Mouse (Mus musculus): ENCODE results near the gene Znhit3. TPM values are rescaled to one million over a fixed set of nuclear protein-coding genes. Genes with fewer than 3 reads are reported as not detected.

Gene Znhit3
- polyA plus RNA-seq, 1 experiment from 2014 or later, result 87.0 TPM

DNA sequence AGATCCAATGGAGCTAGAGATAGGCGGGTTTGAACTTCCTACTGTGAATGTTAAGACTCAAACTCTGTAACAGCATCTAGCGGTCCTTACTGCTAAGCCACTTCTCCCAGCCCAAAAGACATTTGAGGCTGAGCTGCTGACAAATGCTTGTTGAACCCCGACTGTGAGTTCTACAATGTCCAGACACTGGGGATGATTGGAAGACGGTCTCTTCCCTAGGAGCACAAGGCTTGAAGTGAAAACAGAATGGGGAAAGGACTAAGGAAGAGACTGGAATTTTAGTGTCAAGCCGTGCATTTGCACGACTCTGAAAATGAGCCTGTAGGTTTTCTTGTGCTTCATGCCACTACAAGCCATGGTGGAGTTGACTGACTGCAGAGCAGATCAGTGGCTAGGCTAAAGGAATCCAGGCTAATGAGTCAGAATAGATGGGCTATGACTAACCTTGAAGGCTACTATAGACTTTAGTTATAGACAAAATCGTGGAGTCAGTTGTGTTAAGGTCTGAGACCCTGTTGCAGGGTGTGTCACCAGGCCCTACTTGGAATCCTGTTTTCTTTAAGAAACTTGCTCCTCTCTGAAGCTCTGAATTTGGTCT lies 636 bp upstream of the Znhit3 start:
- WGBS, result 59% methylated on average over 7 of the region's 7 CpGs

DNA sequence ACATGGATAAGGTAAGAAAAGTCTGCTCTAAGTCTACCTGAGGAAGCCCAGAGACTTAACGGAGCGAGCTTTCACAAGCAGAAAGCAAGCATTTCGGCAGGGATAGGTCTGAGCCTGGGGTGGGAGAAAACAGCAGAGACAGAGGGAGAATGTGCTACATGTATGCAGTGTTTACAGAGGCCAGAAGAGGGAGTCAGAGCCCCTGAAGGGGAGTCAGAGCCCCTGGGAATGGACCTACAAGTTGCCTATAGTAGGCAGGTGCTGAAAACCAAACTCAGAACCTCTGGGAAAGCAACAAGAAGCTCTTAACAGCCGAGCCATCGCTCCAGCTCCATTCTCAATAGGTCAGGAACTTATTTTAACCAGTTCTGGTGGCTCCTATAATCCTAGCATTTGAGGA lies 1.5 kb downstream of the Znhit3 start:
- WGBS, result 86% methylated on average over 5 of the region's 5 CpGs
- H3K4me1 ChIP-seq (replicated peaks), result peaks cover 28% of the 10 kb centered on the region
- peak overlapping the region; percentile 96 for H3K4me3 ChIP-seq
- DNase-seq (ENCODE audit: low spot score), result no peak
- no peaks in the 10 kb centered on the region for H3K27me3 ChIP-seq (ENCODE audit: insufficient read depth, poor library complexity, severe bottlenecking)
- H3K36me3 ChIP-seq, result peaks cover 49% of the 10 kb centered on the region
- H3K27ac ChIP-seq, result no peak overlapping the region
- H3K9me3 ChIP-seq, result no peaks in the 10 kb centered on the region

More for the DNA sequence above, 636 bp upstream of the Znhit3 start:
- Histone ChIP-seq H3K27ac (peak overlapping the region; percentile 88), H3K27me3 (ENCODE audit: insufficient read depth, poor library complexity, severe bottlenecking) (no peaks in the 10 kb centered on the region), H3K4me1 (replicated peaks) (peaks cover 28% of the 10 kb centered on the region), H3K4me3 (peak overlapping the region; percentile 96), H3K9me3 (no peaks in the 10 kb centered on the region), H3K36me3 (peaks cover 28% of the 10 kb centered on the region)
- no peak for DNase-seq (ENCODE audit: low spot score)

DNA sequence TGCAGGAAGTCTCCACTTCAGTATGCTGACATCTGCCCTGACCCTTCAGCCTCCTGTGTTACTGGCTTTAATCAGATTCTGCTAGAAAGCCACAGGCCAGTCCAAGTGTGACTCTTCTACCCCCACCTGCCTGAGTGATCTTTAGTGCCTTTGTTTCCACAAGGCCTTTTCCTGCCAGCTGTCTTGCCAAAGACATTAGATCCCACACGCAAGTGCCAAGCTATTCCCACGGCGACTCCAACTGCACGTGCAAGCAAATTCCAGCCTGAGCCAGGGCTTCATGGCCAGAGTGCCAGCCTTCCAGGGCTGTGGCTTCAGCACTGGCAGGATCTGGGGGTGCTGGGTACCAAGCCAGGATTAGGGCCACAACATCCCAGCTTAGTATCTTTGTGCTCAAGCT lies 5.8 kb downstream of the Znhit3 start:
- Histone ChIP-seq H3K4me1 (replicated peaks) (peaks cover 13% of the 10 kb centered on the region), H3K9me3 (no peaks in the 10 kb centered on the region), H3K27ac (no peak overlapping the region), H3K27me3 (ENCODE audit: insufficient read depth, poor library complexity, severe bottlenecking) (no peaks in the 10 kb centered on the region), H3K4me3 (no peak overlapping the region), H3K36me3 (peaks cover 92% of the 10 kb centered on the region)
- WGBS, result 89% methylated on average over 4 of the region's 4 CpGs
- no peak for DNase-seq (ENCODE audit: low spot score)

DNA sequence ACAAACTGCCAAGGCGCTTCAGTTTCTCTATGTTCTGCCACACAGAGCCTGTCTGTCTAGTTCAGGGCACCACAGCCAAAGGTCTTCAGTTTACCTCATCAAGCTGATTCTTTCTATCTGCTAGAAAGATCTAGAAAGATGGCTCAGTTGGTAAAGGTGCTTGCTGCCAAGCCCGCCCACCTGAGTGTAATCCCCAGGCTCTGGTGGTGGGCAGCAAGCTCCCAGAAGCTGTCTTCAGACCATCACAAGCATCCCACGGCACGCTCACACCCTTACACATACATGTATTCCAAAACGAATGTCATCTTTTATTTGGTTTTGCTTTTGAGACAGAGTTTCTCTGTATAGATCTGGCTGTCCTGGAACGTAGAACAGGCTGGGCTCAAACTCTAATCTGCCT lies 7.7 kb downstream of the Znhit3 start:
- Histone ChIP-seq H3K4me1 (replicated peaks) (no peaks in the 10 kb centered on the region), H3K27ac (no peak overlapping the region), H3K36me3 (peaks cover 98% of the 10 kb centered on the region), H3K27me3 (ENCODE audit: insufficient read depth, poor library complexity, severe bottlenecking) (no peaks in the 10 kb centered on the region), H3K4me3 (no peak overlapping the region), H3K9me3 (no peaks in the 10 kb centered on the region)
- WGBS, result 93% methylated on average over 6 of the region's 6 CpGs
- no peak for DNase-seq (ENCODE audit: low spot score)

DNA sequence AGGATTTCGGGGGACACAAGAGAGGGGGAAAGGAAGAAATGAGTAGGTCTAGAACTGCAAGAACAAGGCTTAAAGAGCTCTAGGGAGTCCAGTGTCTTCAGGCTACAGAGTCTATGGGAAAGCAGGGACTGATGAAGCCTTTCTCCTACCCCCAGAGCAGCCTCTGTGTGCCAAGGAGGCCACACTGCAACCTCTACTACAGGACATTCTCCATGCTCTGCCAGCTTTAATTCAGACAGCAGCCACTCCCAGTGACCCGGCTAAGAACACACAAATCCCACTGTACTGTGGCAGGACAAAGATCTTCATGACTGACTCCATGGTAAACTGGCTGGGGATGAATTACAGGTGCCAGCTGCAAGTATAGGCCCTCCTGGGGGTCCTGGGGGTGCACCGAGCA lies 9.1 kb downstream of the Znhit3 start:
- H3K36me3 ChIP-seq, result peaks cover 100% of the 10 kb centered on the region
- no peaks in the 10 kb centered on the region for H3K9me3 ChIP-seq
- no peaks in the 10 kb centered on the region for H3K27me3 ChIP-seq (ENCODE audit: insufficient read depth, poor library complexity, severe bottlenecking)
- WGBS, result 85% methylated on average over 3 of the region's 3 CpGs
- H3K4me3 ChIP-seq, result no peak overlapping the region
- no peak overlapping the region for H3K27ac ChIP-seq
- no peaks in the 10 kb centered on the region for H3K4me1 ChIP-seq (replicated peaks)
- no peak for DNase-seq (ENCODE audit: low spot score)

DNA sequence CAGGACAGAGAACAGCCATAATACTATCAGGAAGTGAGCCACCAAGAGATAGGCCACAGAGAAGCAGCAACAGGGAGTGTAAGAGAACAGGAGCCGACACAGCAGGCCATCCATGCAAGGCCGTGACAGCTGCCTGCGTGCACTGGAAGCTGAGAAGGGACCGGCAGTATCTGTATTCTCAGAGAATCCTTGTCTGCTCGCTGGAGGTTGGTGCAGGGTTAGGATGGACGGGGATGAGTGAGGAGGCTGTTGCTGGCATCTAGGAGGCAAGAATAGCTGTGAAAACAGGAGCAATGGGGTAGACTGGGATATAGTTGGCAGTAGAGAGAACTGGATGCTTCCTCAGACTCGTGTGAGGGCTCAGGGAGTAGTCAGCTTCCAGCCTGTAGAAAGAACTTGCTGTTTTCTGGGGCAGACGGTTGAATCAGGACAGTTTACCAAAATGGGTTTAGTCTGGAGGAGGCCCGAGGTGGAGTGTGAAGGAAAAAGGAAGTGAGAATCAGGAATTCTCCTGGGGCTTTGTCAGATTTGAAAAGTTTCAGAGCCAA lies 11.5 kb downstream of the Znhit3 start:
- no peaks in the 10 kb centered on the region for H3K27me3 ChIP-seq (ENCODE audit: insufficient read depth, poor library complexity, severe bottlenecking)
- no peak overlapping the region for H3K27ac ChIP-seq
- H3K4me1 ChIP-seq (replicated peaks), result no peaks in the 10 kb centered on the region
- DNase-seq (ENCODE audit: low spot score), result no peak
- H3K36me3 ChIP-seq, result peaks cover 100% of the 10 kb centered on the region
- WGBS, result 85% methylated on average over 9 of the region's 9 CpGs
- H3K9me3 ChIP-seq, result no peaks in the 10 kb centered on the region
- H3K4me3 ChIP-seq, result no peak overlapping the region

DNA sequence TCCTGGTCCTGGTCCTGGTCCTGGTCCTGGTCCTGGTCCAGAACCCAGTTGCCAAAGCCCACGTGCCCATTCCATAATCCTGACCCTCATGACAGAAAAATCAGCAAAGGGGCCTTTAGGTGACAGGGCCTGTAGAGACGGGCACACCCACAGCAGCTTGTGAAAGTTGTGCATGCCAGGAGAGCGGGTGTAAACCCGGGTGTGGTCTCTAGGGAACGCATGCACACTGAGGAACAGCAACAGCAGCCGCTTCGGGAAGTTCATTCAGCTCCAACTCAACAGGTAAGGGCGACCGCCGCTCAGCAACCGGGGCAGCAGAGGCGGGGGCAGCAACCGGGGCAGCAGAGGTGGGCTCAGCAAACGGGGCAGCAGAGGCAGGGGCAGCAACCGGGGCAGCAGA lies 23.1 kb downstream of the Znhit3 start:
- Histone ChIP-seq H3K9me3 (no peaks in the 10 kb centered on the region), H3K4me3 (no peak overlapping the region), H3K4me1 (replicated peaks) (no peaks in the 10 kb centered on the region), H3K27me3 (ENCODE audit: insufficient read depth, poor library complexity, severe bottlenecking) (no peaks in the 10 kb centered on the region), H3K36me3 (peaks cover 94% of the 10 kb centered on the region), H3K27ac (no peak overlapping the region)
- DNase-seq (ENCODE audit: low spot score), result no peak
- WGBS, result 93% methylated on average over 14 of the region's 15 CpGs

DNA sequence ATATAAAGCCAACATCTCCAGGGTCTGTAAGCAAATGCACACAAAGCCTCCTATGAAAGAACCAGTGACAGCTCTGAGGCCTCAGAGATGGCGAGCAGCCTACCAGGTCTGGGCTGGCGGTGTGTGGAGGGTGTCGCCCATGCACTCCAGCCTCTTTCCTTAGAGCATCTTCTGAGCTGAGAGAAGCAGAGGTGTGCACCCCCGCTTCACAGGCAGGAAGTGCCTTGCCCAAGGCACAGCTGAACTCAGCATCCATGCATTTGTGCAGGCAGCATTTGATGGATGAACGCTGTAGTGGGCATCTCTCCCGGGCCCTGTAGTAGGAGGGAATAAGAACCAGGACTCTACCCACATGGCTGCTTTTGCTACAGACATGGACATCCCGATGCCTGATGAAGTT lies 24.5 kb downstream of the Znhit3 start:
- peaks cover 94% of the 10 kb centered on the region for H3K36me3 ChIP-seq

DNA sequence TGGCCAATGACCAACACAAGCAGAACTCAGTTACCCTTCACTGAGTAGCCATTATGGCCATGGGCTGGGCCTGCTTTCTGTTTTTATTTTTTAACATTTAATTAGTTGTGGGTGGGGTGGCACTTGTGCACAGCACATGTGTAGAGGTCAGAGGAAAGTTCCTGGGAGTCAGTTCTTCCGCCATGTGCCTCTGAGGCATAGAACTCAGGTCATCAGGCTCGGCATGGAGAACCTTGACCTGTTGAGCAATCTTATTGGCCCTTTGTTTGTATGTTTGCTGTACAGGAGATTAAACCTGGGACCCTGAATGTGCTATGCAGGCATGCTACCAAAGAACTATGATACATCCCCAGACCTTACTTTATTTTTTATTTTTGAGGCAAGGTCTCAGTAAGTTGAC lies 26.7 kb downstream of the Znhit3 start:
- no peak for DNase-seq (ENCODE audit: low spot score)
- no peaks in the 10 kb centered on the region for H3K9me3 ChIP-seq
- H3K4me1 ChIP-seq (replicated peaks), result no peaks in the 10 kb centered on the region
- no peak overlapping the region for H3K4me3 ChIP-seq
- H3K27ac ChIP-seq, result no peak overlapping the region
- 90% methylated on average over 2 of the region's 2 CpGs for WGBS
- peaks cover 94% of the 10 kb centered on the region for H3K36me3 ChIP-seq
- H3K27me3 ChIP-seq (ENCODE audit: insufficient read depth, poor library complexity, severe bottlenecking), result no peaks in the 10 kb centered on the region

More for the DNA sequence above, 24.5 kb downstream of the Znhit3 start:
- 93% methylated on average over 7 of the region's 7 CpGs for WGBS
- no peak for DNase-seq (ENCODE audit: low spot score)
- H3K27me3 ChIP-seq (ENCODE audit: insufficient read depth, poor library complexity, severe bottlenecking), result no peaks in the 10 kb centered on the region
- no peak overlapping the region for H3K4me3 ChIP-seq
- no peaks in the 10 kb centered on the region for H3K9me3 ChIP-seq
- H3K4me1 ChIP-seq (replicated peaks), result no peaks in the 10 kb centered on the region
- H3K27ac ChIP-seq, result no peak overlapping the region

DNA sequence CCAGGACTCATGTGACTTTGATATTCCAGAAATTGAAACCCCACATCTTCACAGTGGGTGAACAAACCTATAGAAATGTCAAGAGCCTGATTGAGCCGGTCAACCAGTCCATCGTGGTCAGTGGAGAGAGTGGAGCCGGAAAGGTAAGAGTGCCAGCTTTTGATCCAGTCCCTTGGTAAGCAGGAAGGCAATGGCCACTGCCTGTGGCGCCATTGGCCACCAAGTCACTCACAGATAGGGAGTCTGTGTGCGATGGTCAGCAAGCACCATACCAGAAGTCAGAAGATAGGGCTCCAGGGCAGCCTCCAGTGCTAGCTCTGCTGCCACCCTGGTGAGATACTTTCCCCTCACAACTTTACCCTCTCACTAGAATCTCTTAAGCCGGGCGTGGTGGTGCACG lies 28.1 kb downstream of the Znhit3 start:
- H3K9me3 ChIP-seq, result no peaks in the 10 kb centered on the region
- H3K27ac ChIP-seq, result no peak overlapping the region
- no peak overlapping the region for H3K4me3 ChIP-seq
- WGBS, result 97% methylated on average over 8 of the region's 8 CpGs
- DNase-seq (ENCODE audit: low spot score), result no peak
- H3K27me3 ChIP-seq (ENCODE audit: insufficient read depth, poor library complexity, severe bottlenecking), result no peaks in the 10 kb centered on the region
- H3K36me3 ChIP-seq, result peaks cover 95% of the 10 kb centered on the region
- H3K4me1 ChIP-seq (replicated peaks), result no peaks in the 10 kb centered on the region

DNA sequence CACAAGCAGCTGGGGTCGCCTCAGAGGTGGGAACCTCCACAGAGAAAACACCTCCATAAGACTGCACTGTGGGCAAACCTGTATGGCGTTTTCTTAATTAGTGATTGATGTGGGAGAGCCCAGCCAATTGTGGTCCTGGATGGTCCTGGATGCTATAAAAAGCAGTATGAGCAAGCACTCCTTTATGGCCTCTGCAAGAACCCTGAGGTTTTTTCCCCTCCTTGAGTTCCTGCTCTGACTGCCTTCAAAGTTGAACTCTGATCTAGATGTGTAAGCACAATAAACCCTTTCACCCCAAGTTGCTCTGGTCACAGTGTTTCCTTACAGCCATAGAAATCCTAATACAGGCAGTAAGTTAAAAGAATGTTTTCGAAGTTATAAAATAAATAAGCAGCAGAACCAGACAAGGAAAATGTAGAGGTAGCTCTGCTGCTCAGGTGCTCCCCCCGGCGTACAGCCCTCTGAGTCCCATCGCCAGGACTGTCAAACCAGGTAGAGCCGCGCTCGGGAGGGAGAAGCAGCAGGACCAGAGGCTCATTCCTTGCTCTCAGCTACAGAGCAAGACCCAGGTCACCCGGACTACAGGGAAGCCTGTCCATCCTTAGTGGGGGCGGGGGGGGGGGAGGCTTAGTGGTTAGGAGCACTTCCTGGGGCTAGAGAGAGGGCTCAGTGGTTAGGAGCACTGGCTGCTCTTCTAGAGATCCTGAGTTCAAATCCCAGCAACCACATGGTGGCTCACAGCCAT lies 29.2 kb downstream of the Znhit3 start:
- no peak overlapping the region for H3K27ac ChIP-seq
- no peak overlapping the region for H3K4me3 ChIP-seq
- no peaks in the 10 kb centered on the region for H3K9me3 ChIP-seq
- no peak for DNase-seq (ENCODE audit: low spot score)
- H3K27me3 ChIP-seq (ENCODE audit: insufficient read depth, poor library complexity, severe bottlenecking), result no peaks in the 10 kb centered on the region
- H3K4me1 ChIP-seq (replicated peaks), result no peaks in the 10 kb centered on the region
- peaks cover 95% of the 10 kb centered on the region for H3K36me3 ChIP-seq
- WGBS, result 90% methylated on average over 11 of the region's 11 CpGs

DNA sequence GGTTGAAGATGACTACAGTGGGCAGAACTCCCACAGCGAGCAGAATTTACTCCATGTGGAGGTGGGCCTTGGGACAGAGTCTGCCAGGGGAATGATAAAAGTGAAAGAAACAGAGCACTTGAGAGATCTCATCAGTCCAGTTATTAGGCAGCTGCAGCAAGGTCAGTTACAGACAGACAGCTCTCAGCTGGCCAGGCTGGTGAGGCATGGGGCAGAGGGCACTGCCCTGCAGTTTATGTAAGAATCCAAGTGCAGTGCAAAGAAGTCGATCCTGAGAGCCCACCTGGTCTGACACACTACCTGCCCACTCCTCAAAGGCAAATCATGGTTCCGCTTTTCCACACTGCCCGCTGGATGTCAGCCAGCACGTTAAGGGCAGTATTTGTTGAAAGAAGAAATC lies 29.9 kb downstream of the Znhit3 start:
- no peaks in the 10 kb centered on the region for H3K9me3 ChIP-seq
- H3K4me3 ChIP-seq, result no peak overlapping the region
- no peak overlapping the region for H3K27ac ChIP-seq
- H3K27me3 ChIP-seq (ENCODE audit: insufficient read depth, poor library complexity, severe bottlenecking), result no peaks in the 10 kb centered on the region
- WGBS, result 90% methylated on average over 5 of the region's 5 CpGs
- peaks cover 89% of the 10 kb centered on the region for H3K36me3 ChIP-seq
- peaks cover 6% of the 10 kb centered on the region for H3K4me1 ChIP-seq (replicated peaks)
- DNase-seq (ENCODE audit: low spot score), result no peak

DNA sequence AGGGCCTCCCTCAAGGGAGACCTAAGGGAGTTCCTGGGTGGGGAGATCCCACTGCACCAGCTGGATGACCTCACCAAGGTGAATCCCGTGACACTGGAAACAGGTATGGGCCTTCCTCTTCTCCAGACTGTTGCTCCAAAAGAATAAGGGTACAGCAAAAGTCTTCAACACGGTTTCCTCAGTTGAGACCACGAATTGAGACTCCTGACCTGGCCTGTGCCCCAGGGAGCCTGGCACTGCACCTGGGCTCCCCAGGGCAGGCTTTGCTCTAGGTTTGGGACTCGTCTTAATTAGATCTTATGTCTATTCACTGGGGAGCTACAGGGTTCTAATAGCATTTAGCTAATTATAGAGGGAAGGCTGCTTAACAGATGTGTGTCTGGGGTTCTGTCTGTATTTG lies 30.9 kb downstream of the Znhit3 start:
- Histone ChIP-seq H3K36me3 (peaks cover 83% of the 10 kb centered on the region), H3K27me3 (ENCODE audit: insufficient read depth, poor library complexity, severe bottlenecking) (no peaks in the 10 kb centered on the region), H3K9me3 (no peaks in the 10 kb centered on the region), H3K27ac (no peak overlapping the region), H3K4me1 (replicated peaks) (peaks cover 14% of the 10 kb centered on the region), H3K4me3 (no peak overlapping the region)
- no peak for DNase-seq (ENCODE audit: low spot score)
- WGBS, result 92% methylated on average over 4 of the region's 4 CpGs
